Mouse (Mus musculus): ENCODE results near the gene Krtap16-1. TPM values are rescaled to one million over a fixed set of nuclear protein-coding genes. Genes with fewer than 3 reads are reported as not detected.

Gene Krtap16-1
- polyA plus RNA-seq, 1 experiment from 2014 or later, result not detected

GRCm38 (mm10) chr11:99985291-99986092 is 905 bp downstream of the Krtap16-1 start:
- Histone ChIP-seq H3K4me1 (replicated peaks; ENCODE audit: control insufficient read depth, insufficient read depth, low read length) (no peaks in the 10 kb centered on the region), H3K4me3 (ENCODE audit: low read depth, low read length) (no peak overlapping the region), H3K27me3 (replicated peaks; ENCODE audit: control insufficient read depth, insufficient read depth, low read length) (no peaks in the 10 kb centered on the region), H3K36me3 (ENCODE audit: control insufficient read depth, insufficient read depth, low read length) (no peaks in the 10 kb centered on the region), H3K4me2 (no peak overlapping the region), H3K27ac (ENCODE audit: low read depth, low read length) (no peak overlapping the region), H3K9ac (ENCODE audit: low read depth, low read length) (no peak overlapping the region), H3K9me3 (ENCODE audit: control insufficient read depth, low read length) (no peaks in the 10 kb centered on the region)
- no peak for DNase-seq (ENCODE audit: low spot score)
- ATAC-seq (replicated peaks; ENCODE audit: low FRiP score), result no peak
- WGBS, result 82% methylated on average over 20 of the region's 20 CpGs

GRCm38 (mm10) chr11:99983442-99983841 is 3.0 kb downstream of the Krtap16-1 start:
- WGBS, result 88% methylated on average over 1 of the region's 1 CpGs
- no peak overlapping the region for H3K4me3 ChIP-seq (ENCODE audit: low read depth, low read length)
- ATAC-seq (replicated peaks; ENCODE audit: low FRiP score) (no peak), DNase-seq (ENCODE audit: low spot score) (no peak)
- H3K27me3 ChIP-seq (replicated peaks; ENCODE audit: control insufficient read depth, insufficient read depth, low read length), result no peaks in the 10 kb centered on the region
- no peaks in the 10 kb centered on the region for H3K9me3 ChIP-seq (ENCODE audit: control insufficient read depth, low read length)
- H3K27ac ChIP-seq (ENCODE audit: low read depth, low read length), result no peak overlapping the region
- no peak overlapping the region for H3K9ac ChIP-seq (ENCODE audit: low read depth, low read length)
- no peaks in the 10 kb centered on the region for H3K4me1 ChIP-seq (replicated peaks; ENCODE audit: control insufficient read depth, insufficient read depth, low read length)
- no peak overlapping the region for H3K4me2 ChIP-seq
- no peaks in the 10 kb centered on the region for H3K36me3 ChIP-seq (ENCODE audit: control insufficient read depth, insufficient read depth, low read length)

DNA sequence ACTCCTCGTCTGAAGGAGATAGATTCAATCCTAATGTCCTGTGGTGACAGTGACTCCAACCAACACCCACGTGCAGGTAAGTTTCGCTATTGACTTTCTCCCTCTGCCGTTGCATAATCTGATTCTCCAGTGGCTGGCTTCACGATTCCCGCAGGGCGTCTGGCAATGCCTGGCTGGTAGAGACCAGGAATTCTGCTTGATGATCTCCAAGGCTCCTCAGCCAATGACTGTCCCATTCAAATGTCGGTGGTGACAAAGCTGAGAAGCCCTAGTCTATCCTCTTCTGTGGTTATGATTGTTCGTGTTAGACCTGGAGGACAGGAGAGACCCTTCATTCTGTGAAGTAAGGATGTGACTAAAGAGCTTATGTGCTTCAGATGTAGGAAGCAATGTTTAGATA is 3.7 kb downstream of the Krtap16-1 start:
- no peaks in the 10 kb centered on the region for H3K4me1 ChIP-seq (replicated peaks; ENCODE audit: control insufficient read depth, insufficient read depth, low read length)
- no peak overlapping the region for H3K27ac ChIP-seq (ENCODE audit: low read depth, low read length)
- no peaks in the 10 kb centered on the region for H3K36me3 ChIP-seq (ENCODE audit: control insufficient read depth, insufficient read depth, low read length)
- no peak overlapping the region for H3K9ac ChIP-seq (ENCODE audit: low read depth, low read length)
- H3K4me3 ChIP-seq (ENCODE audit: low read depth, low read length), result no peak overlapping the region
- no peaks in the 10 kb centered on the region for H3K27me3 ChIP-seq (replicated peaks; ENCODE audit: control insufficient read depth, insufficient read depth, low read length)
- no peak overlapping the region for H3K4me2 ChIP-seq
- 79% methylated on average over 9 of the region's 9 CpGs for WGBS
- no peaks in the 10 kb centered on the region for H3K9me3 ChIP-seq (ENCODE audit: control insufficient read depth, low read length)
- no peak for DNase-seq (ENCODE audit: low spot score)
- ATAC-seq (replicated peaks; ENCODE audit: low FRiP score), result no peak

- 64% methylated on average over 5 of the region's 5 CpGs for WGBS
- Histone ChIP-seq H3K9ac (ENCODE audit: low read depth, low read length) (no peak within 1 kb of the TSS), H3K4me3 (ENCODE audit: low read depth, low read length) (no peak within 1 kb of the TSS), H3K4me1 (replicated peaks; ENCODE audit: control insufficient read depth, insufficient read depth, low read length) (no peaks in the 10 kb centered on the region), H3K27ac (ENCODE audit: low read depth, low read length) (no peak within 1 kb of the TSS), H3K36me3 (ENCODE audit: control insufficient read depth, insufficient read depth, low read length) (no peaks in the 10 kb centered on the region), H3K9me3 (ENCODE audit: control insufficient read depth, low read length) (no peaks in the 10 kb centered on the region), H3K4me2 (no peak within 1 kb of the TSS), H3K27me3 (replicated peaks; ENCODE audit: control insufficient read depth, insufficient read depth, low read length) (no peaks in the 10 kb centered on the region)
- ATAC-seq (replicated peaks; ENCODE audit: low FRiP score), result no peak
- DNase-seq (ENCODE audit: low spot score), result no peak
Measured at GRCm38 (mm10) chr11:99978953-99979352, 7.4 kb downstream of the Krtap16-1 start, which contains the start of gene Krtap29-1. Krtap29-1 (minus strand) TSS chr11:99979053.

- WGBS, result 43% methylated on average over 2 of the region's 2 CpGs
- Histone ChIP-seq H3K9ac (ENCODE audit: low read depth, low read length) (no peak overlapping the region), H3K27me3 (replicated peaks; ENCODE audit: control insufficient read depth, insufficient read depth, low read length) (no peaks in the 10 kb centered on the region), H3K9me3 (ENCODE audit: control insufficient read depth, low read length) (no peaks in the 10 kb centered on the region), H3K27ac (ENCODE audit: low read depth, low read length) (no peak overlapping the region), H3K36me3 (ENCODE audit: control insufficient read depth, insufficient read depth, low read length) (no peaks in the 10 kb centered on the region), H3K4me2 (no peak overlapping the region), H3K4me1 (replicated peaks; ENCODE audit: control insufficient read depth, insufficient read depth, low read length) (no peaks in the 10 kb centered on the region), H3K4me3 (ENCODE audit: low read depth, low read length) (no peak overlapping the region)
- no peak for DNase-seq (ENCODE audit: low spot score)
- ATAC-seq (replicated peaks; ENCODE audit: low FRiP score), result no peak
Measured at GRCm38 (mm10) chr11:99965961-99966360, 20.4 kb downstream of the Krtap16-1 start.

DNA sequence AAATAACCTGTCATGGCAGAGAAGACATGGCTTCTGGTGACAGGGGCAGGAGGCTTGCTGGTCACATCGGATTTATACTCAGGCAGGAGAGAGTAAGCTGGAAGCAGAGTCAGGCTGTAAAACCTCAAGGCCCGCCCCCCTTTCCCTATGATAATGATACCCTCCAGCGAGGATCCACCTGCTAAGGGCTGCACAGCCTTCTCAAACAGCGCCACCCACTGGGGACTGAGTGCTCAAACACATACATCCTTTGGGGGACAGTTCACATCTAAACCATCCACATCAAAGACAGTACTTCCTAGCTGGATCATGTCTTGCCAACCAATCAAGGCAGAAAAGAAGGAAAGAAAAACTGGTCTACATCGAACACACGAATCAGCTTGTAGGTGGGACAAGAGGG is 22.2 kb downstream of the Krtap16-1 start:
- no peak for ATAC-seq (replicated peaks; ENCODE audit: low FRiP score)
- H3K9me3 ChIP-seq (ENCODE audit: control insufficient read depth, low read length), result no peaks in the 10 kb centered on the region
- DNase-seq (ENCODE audit: low spot score), result no peak
- H3K9ac ChIP-seq (ENCODE audit: low read depth, low read length), result no peak overlapping the region
- no peak overlapping the region for H3K4me2 ChIP-seq
- no peak overlapping the region for H3K27ac ChIP-seq (ENCODE audit: low read depth, low read length)
- no peaks in the 10 kb centered on the region for H3K27me3 ChIP-seq (replicated peaks; ENCODE audit: control insufficient read depth, insufficient read depth, low read length)
- no peaks in the 10 kb centered on the region for H3K4me1 ChIP-seq (replicated peaks; ENCODE audit: control insufficient read depth, insufficient read depth, low read length)
- WGBS, result 54% methylated on average over 6 of the region's 6 CpGs
- no peak overlapping the region for H3K4me3 ChIP-seq (ENCODE audit: low read depth, low read length)
- no peaks in the 10 kb centered on the region for H3K36me3 ChIP-seq (ENCODE audit: control insufficient read depth, insufficient read depth, low read length)

GRCm38 (mm10) chr11:99948175-99948574 is 38.2 kb downstream of the Krtap16-1 start, which contains the start of gene Krtap9-5:
Krtap9-5 (plus strand) TSS chr11:99948475.
- ATAC-seq (replicated peaks; ENCODE audit: low FRiP score), result no peak
- H3K4me2 ChIP-seq, result no peak within 1 kb of the TSS
- no peaks in the 10 kb centered on the region for H3K36me3 ChIP-seq (ENCODE audit: control insufficient read depth, insufficient read depth, low read length)
- no peak for DNase-seq (ENCODE audit: low spot score)
- H3K27me3 ChIP-seq (replicated peaks; ENCODE audit: control insufficient read depth, insufficient read depth, low read length), result no peaks in the 10 kb centered on the region
- H3K27ac ChIP-seq (ENCODE audit: low read depth, low read length), result no peak within 1 kb of the TSS
- H3K9me3 ChIP-seq (ENCODE audit: control insufficient read depth, low read length), result no peaks in the 10 kb centered on the region
- no peak within 1 kb of the TSS for H3K4me3 ChIP-seq (ENCODE audit: low read depth, low read length)
- WGBS, result 80% methylated on average over 2 of the region's 2 CpGs
- H3K9ac ChIP-seq (ENCODE audit: low read depth, low read length), result no peak within 1 kb of the TSS
- no peaks in the 10 kb centered on the region for H3K4me1 ChIP-seq (replicated peaks; ENCODE audit: control insufficient read depth, insufficient read depth, low read length)

- H3K4me2 ChIP-seq, result no peak overlapping the region
- 69% methylated on average over 9 of the region's 9 CpGs for WGBS
Measured at GRCm38 (mm10) chr11:99937751-99938264, 48.6 kb downstream of the Krtap16-1 start.

DNA sequence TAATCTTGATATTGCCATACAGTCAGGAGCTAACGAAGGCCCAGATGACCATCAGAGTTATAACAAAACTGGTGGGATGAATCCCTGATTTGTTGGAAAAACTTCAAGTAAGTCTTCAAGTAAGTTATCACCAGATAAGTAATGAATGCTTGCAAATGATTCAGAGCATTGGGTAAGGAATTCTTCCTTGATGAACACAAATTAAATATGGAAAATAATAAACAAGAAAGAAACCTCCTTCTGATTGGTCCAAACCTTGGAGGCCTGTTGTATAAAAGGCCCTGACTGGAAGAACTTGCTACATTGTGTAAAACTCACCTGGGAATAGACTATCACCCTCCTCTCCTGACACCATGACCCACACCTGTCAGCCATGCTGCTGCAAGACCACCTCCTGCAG is 50.4 kb downstream of the Krtap16-1 start, which contains the start of gene Krtap31-2:
Gene Krtap31-2 (plus strand): TSS at position 301 of the 400 bp plus-strand sequence.
- ATAC-seq (replicated peaks; ENCODE audit: low FRiP score), result no peak
- H3K27me3 ChIP-seq (replicated peaks; ENCODE audit: control insufficient read depth, insufficient read depth, low read length), result no peaks in the 10 kb centered on the region
- WGBS, result 85% methylated on average over 1 of the region's 1 CpGs

More at GRCm38 (mm10) chr11:99937751-99938264, 48.6 kb downstream of the Krtap16-1 start:
- ATAC-seq (replicated peaks; ENCODE audit: low FRiP score) (no peak), DNase-seq (ENCODE audit: low spot score) (no peak)
- Histone ChIP-seq H3K9me3 (ENCODE audit: control insufficient read depth, low read length) (no peaks in the 10 kb centered on the region), H3K27ac (ENCODE audit: low read depth, low read length) (no peak overlapping the region), H3K4me3 (ENCODE audit: low read depth, low read length) (no peak overlapping the region), H3K9ac (ENCODE audit: low read depth, low read length) (no peak overlapping the region), H3K27me3 (replicated peaks; ENCODE audit: control insufficient read depth, insufficient read depth, low read length) (no peaks in the 10 kb centered on the region), H3K4me1 (replicated peaks; ENCODE audit: control insufficient read depth, insufficient read depth, low read length) (no peaks in the 10 kb centered on the region), H3K36me3 (ENCODE audit: control insufficient read depth, insufficient read depth, low read length) (no peaks in the 10 kb centered on the region)

More for the DNA sequence above, 50.4 kb downstream of the Krtap16-1 start, which contains the start of gene Krtap31-2:
- H3K9ac ChIP-seq (ENCODE audit: low read depth, low read length), result no peak within 1 kb of the TSS
- no peak within 1 kb of the TSS for H3K4me2 ChIP-seq
- no peaks in the 10 kb centered on the region for H3K36me3 ChIP-seq (ENCODE audit: control insufficient read depth, insufficient read depth, low read length)
- no peaks in the 10 kb centered on the region for H3K9me3 ChIP-seq (ENCODE audit: control insufficient read depth, low read length)
- H3K4me3 ChIP-seq (ENCODE audit: low read depth, low read length), result no peak within 1 kb of the TSS
- DNase-seq (ENCODE audit: low spot score), result no peak
- no peak within 1 kb of the TSS for H3K27ac ChIP-seq (ENCODE audit: low read depth, low read length)
- no peaks in the 10 kb centered on the region for H3K4me1 ChIP-seq (replicated peaks; ENCODE audit: control insufficient read depth, insufficient read depth, low read length)
